In genomic region chr13:52918333-52918732, GRCm38 (mm10) we compare ENCODE assay signal across 31 mouse cellular contexts.
"Had no signal": no experiment of that assay in that cellular context is flagged by ENCODE, and none has a peak within 500 bp of the region (broad histone marks: within the 10 kb centered on the region; RNA-seq: fewer than 3 reads in every experiment).

No protein-coding gene starts in this region.

- H3K27me3 ChIP-seq: heart, embryonic 12.5 days; heart, embryonic 13.5 days; heart, embryonic 15.5 days; hindbrain, embryonic 12.5 days; hindbrain, embryonic 13.5 days; hindbrain, embryonic 15.5 days; intestine, embryonic 15.5 days; kidney, embryonic 15.5 days had no signal

- H3K9ac ChIP-seq: heart, embryonic 12.5 days; heart, embryonic 13.5 days; heart, embryonic 15.5 days; hindbrain, embryonic 12.5 days; hindbrain, embryonic 13.5 days; hindbrain, embryonic 14.5 days; hindbrain, embryonic 15.5 days; intestine, embryonic 15.5 days; kidney, embryonic 15.5 days had no signal

- H3K4me3 ChIP-seq: heart, embryonic 10.5 days; heart, embryonic 12.5 days; heart, embryonic 13.5 days; heart, embryonic 15.5 days; hindbrain, embryonic 10.5 days; hindbrain, embryonic 12.5 days; hindbrain, embryonic 13.5 days; hindbrain, embryonic 15.5 days; intestine, embryonic 15.5 days; kidney, embryonic 15.5 days; layer of hippocampus, adult 2 months; left cerebral cortex, adult 2 months had no signal

- H3K36me3 ChIP-seq: hindbrain, embryonic 12.5 days; hindbrain, embryonic 13.5 days; hindbrain, embryonic 15.5 days; intestine, embryonic 15.5 days; kidney, embryonic 15.5 days had no signal

- H3K4me2 ChIP-seq: heart, embryonic 11.5 days; heart, embryonic 12.5 days; heart, embryonic 13.5 days; heart, embryonic 15.5 days; hindbrain, embryonic 12.5 days; hindbrain, embryonic 13.5 days; hindbrain, embryonic 14.5 days; hindbrain, embryonic 15.5 days; intestine, embryonic 15.5 days; kidney, embryonic 15.5 days had no signal

- H3K9me3 ChIP-seq: heart, embryonic 10.5 days; heart, embryonic 12.5 days; heart, embryonic 13.5 days; heart, embryonic 15.5 days; hindbrain, embryonic 10.5 days; hindbrain, embryonic 12.5 days; hindbrain, embryonic 13.5 days; hindbrain, embryonic 15.5 days; intestine, embryonic 15.5 days; kidney, embryonic 15.5 days had no signal

- H3K27ac ChIP-seq: heart, embryonic 10.5 days; heart, embryonic 13.5 days; heart, embryonic 15.5 days; hindbrain, embryonic 10.5 days; hindbrain, embryonic 12.5 days; hindbrain, embryonic 13.5 days; hindbrain, embryonic 14.5 days; hindbrain, embryonic 15.5 days; hindbrain, postnatal 0 days; intestine, embryonic 15.5 days; kidney, embryonic 15.5 days; kidney, postnatal 0 days; left cerebral cortex, adult 2 months had no signal

- DNase-seq: heart, postnatal 10 days; heart, postnatal 14 days; heart, postnatal 36 days; heart, postnatal 4 days; kidney, adult 11 months; kidney, adult 18-20 months; kidney, adult 2 months; kidney, adult 9 months; kidney, postnatal 10 days; kidney, postnatal 14 days; kidney, postnatal 25 days; kidney, postnatal 36 days; kidney, postnatal 4 days; layer of hippocampus, adult 9-11 months; layer of hippocampus, postnatal 36 days had no signal
